Mouse (Mus musculus): ENCODE measurements at regions not wholly inside any gene's neighbourhood (a gene's known extent, or its start where the extent isn't known, plus 50 kb on each side); places are given as distances from the start of the nearest gene placed in this dataset.

DNA sequence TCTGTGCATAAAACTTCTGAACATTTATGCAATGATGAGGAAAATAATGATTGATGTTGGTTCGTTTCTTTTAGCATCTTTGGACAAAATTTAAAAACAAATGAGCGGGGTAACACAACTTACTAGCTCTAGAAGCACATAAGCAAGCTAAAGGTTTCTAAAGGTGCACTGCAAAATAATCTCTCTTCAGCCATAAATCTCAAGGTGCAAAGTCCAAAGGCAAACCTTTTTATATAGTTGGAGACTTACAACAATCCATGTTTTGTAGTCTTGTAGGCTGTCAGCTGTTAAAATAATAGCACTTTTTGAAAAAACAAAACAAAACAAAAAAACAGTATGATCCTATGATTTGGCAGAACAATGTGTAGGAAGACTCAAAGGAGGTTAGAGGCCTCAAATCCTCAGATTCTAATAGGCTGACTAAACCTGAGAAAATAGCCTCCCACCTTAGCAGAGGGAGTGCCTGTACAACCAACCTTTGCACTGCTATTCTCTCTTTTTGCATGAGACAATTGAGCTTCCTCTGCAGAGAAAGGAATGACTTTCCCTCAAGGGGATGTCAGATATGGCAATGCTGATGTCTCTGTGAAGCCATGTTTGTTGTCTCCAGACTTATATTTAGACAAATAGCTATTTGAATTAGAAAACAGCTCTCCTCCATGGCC is 452.9 kb downstream of the Cdh9 start:
- H3K27me3 ChIP-seq (ENCODE audit: control insufficient read depth, insufficient read depth, low read length): no peaks in the 10 kb centered on the region
- no peaks in the 10 kb centered on the region for H3K79me2 ChIP-seq (replicated peaks; ENCODE audit: control insufficient read depth, insufficient read depth, low read length)
- no peaks in the 10 kb centered on the region for H3K36me3 ChIP-seq (ENCODE audit: control insufficient read depth, insufficient read depth, low read length)
- TF ChIP-seq POLR2A (IDR thresholded peaks at IDR 0.05; ENCODE audit: insufficient read depth, low read depth, low read length) (no peak), CTCF (IDR thresholded peaks at IDR 0.05) (no peak), EP300 (IDR thresholded peaks at IDR 0.05; ENCODE audit: insufficient read depth, low read depth, low read length) (no peak)
- intact Hi-C loops (cut with DNase I): no loop called here
- DNase-seq: no peak
- H3K4me3 ChIP-seq: no peak overlapping the region
- 62% methylated on average over 2 of the region's 2 CpGs for WGBS
- H3K9ac ChIP-seq (ENCODE audit: low read depth, low read length): no peak overlapping the region
- H3K4me1 ChIP-seq (ENCODE audit: control insufficient read depth, insufficient read depth, low read length): no peaks in the 10 kb centered on the region
- no peak overlapping the region for H3K27ac ChIP-seq

DNA sequence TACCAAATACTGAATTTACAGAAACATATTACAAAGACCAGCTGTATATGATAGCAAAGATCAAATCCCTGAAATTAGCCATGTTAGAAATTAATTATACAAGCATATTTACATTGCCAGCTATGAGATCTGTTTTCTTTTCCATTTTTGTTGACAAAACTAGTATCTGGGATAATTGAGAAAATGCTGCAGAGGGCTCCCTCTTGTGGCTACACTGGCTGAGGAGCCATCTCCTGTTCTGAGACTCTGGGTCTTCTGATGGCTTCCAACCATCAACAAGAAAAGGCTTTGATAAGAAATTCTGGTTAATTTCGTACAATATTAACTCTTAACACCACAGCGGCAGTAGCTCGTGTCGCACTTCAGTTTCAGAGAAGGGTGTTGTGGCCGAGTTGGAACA is 466.9 kb downstream of the Cdh9 start:
- intact Hi-C loops (cut with DNase I): no loop called here
- Histone ChIP-seq H3K4me1 (ENCODE audit: control insufficient read depth, insufficient read depth, low read length) (no peaks in the 10 kb centered on the region), H3K36me3 (ENCODE audit: control insufficient read depth, insufficient read depth, low read length) (no peaks in the 10 kb centered on the region), H3K27me3 (ENCODE audit: control insufficient read depth, insufficient read depth, low read length) (no peaks in the 10 kb centered on the region), H3K27ac (no peak overlapping the region), H3K9ac (ENCODE audit: low read depth, low read length) (no peak overlapping the region), H3K79me2 (replicated peaks; ENCODE audit: control insufficient read depth, insufficient read depth, low read length) (no peaks in the 10 kb centered on the region), H3K4me3 (no peak overlapping the region)
- WGBS: 44% methylated on average over 5 of the region's 5 CpGs
- no peak for DNase-seq
- TF ChIP-seq EP300 (IDR thresholded peaks at IDR 0.05; ENCODE audit: insufficient read depth, low read depth, low read length) (no peak), CTCF (IDR thresholded peaks at IDR 0.05) (peak; percentile 43)

DNA sequence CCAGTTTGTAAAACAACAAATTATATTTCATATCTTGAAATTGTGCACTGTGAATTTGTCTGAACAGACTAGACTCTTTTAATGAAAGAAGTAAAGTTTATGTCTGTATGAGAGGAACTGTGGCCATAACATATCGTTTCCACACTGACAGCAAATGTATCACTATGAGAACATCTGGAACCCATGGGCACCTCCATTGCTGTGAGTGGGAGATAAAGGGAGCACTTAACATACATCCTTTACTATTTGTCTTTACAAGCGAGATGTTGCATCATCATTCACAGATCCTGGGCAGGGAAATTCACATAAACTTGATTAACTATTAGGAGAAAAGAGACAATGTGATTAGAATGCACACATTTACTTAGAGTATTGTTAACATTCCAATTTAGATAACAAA is 476.2 kb downstream of the Cdh9 start:
- no peaks in the 10 kb centered on the region for H3K4me1 ChIP-seq (ENCODE audit: control insufficient read depth, insufficient read depth, low read length)
- H3K79me2 ChIP-seq (replicated peaks; ENCODE audit: control insufficient read depth, insufficient read depth, low read length): no peaks in the 10 kb centered on the region
- H3K27ac ChIP-seq: no peak overlapping the region
- no peak for DNase-seq
- H3K27me3 ChIP-seq (ENCODE audit: control insufficient read depth, insufficient read depth, low read length): no peaks in the 10 kb centered on the region
- intact Hi-C loops (cut with DNase I): no loop called here
- 65% methylated on average over 2 of the region's 2 CpGs for WGBS
- H3K9ac ChIP-seq (ENCODE audit: low read depth, low read length): no peak overlapping the region
- TF ChIP-seq EP300 (IDR thresholded peaks at IDR 0.05; ENCODE audit: insufficient read depth, low read depth, low read length): no peak
- no peak for TF ChIP-seq CTCF (IDR thresholded peaks at IDR 0.05)
- no peak for TF ChIP-seq POLR2A (IDR thresholded peaks at IDR 0.05; ENCODE audit: insufficient read depth, low read depth, low read length)
- H3K36me3 ChIP-seq (ENCODE audit: control insufficient read depth, insufficient read depth, low read length): no peaks in the 10 kb centered on the region
- H3K4me3 ChIP-seq: no peak overlapping the region

DNA sequence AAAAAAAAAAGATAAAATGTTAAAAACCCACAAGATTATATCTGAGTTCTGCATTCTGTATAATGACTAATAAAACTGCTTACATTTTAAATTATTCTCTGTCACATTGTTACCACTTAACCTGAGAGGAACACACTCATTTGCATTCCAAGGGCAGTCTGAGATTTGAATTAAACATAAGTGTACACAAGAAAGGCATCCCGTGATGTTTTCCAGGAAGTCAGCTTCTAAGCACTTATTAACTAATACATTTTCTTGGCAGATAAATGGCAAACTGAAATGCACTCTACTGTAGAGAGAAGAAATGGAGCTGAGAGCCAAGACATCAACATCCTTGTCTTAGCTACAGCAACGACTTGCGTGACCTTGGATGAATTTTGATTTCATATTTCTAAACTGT is 516.5 kb downstream of the Cdh9 start:
- intact Hi-C loops (cut with DNase I): no loop called here
- H3K36me3 ChIP-seq (ENCODE audit: control insufficient read depth, insufficient read depth, low read length): no peaks in the 10 kb centered on the region
- H3K27ac ChIP-seq: no peak overlapping the region
- no peak for TF ChIP-seq POLR2A (IDR thresholded peaks at IDR 0.05; ENCODE audit: insufficient read depth, low read depth, low read length)
- TF ChIP-seq CTCF (IDR thresholded peaks at IDR 0.05): no peak
- no peak for TF ChIP-seq EP300 (IDR thresholded peaks at IDR 0.05; ENCODE audit: insufficient read depth, low read depth, low read length)
- H3K4me1 ChIP-seq (ENCODE audit: control insufficient read depth, insufficient read depth, low read length): no peaks in the 10 kb centered on the region
- H3K9ac ChIP-seq (ENCODE audit: low read depth, low read length): no peak overlapping the region
- WGBS: 72% methylated on average over 3 of the region's 3 CpGs
- H3K4me3 ChIP-seq: no peak overlapping the region
- no peaks in the 10 kb centered on the region for H3K27me3 ChIP-seq (ENCODE audit: control insufficient read depth, insufficient read depth, low read length)
- no peak for DNase-seq
- H3K79me2 ChIP-seq (replicated peaks; ENCODE audit: control insufficient read depth, insufficient read depth, low read length): no peaks in the 10 kb centered on the region

DNA sequence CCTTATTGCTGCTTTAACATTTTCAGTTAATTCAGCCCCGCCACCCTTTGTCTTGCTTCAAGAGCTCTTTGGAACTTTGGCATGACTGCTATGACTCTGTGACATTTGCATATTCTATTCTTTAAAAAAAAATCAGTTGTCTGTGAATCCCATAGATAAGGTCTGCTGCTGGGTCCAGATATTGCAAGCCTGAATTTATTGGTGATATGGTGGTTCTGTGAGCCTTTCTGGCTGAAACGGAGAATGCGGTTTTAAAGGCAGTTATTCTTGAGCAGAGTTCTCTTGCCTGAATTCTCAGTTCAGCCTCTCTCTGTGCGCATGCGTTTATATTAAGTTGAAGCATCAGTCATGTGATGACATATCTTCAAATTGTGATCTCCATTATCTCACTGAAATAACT is 560.7 kb downstream of the Cdh9 start:
- Histone ChIP-seq H3K79me2 (replicated peaks; ENCODE audit: control insufficient read depth, insufficient read depth, low read length) (no peaks in the 10 kb centered on the region), H3K36me3 (ENCODE audit: control insufficient read depth, insufficient read depth, low read length) (no peaks in the 10 kb centered on the region), H3K9ac (ENCODE audit: low read depth, low read length) (no peak overlapping the region), H3K4me1 (ENCODE audit: control insufficient read depth, insufficient read depth, low read length) (no peaks in the 10 kb centered on the region), H3K27ac (no peak overlapping the region), H3K4me3 (no peak overlapping the region), H3K27me3 (ENCODE audit: control insufficient read depth, insufficient read depth, low read length) (no peaks in the 10 kb centered on the region)
- 85% methylated on average over 5 of the region's 5 CpGs for WGBS
- intact Hi-C loops (cut with DNase I): no loop called here
- no peak for TF ChIP-seq CTCF (IDR thresholded peaks at IDR 0.05)
- TF ChIP-seq POLR2A (IDR thresholded peaks at IDR 0.05; ENCODE audit: insufficient read depth, low read depth, low read length): no peak
- TF ChIP-seq EP300 (IDR thresholded peaks at IDR 0.05; ENCODE audit: insufficient read depth, low read depth, low read length): no peak
- DNase-seq: no peak
